Mouse (Mus musculus) kidney, adult 2 months (tissue): ENCODE measurements around the gene Tmem170b. TPM values are rescaled to one million over a fixed set of nuclear protein-coding genes. Genes with fewer than 3 reads are reported as not detected.

Experiments
- DNase-seq: peaks from one replicate; pipeline ENCODE4 v3.0.0; 2021
- H3K27ac ChIP-seq: fragments of 200-500 bp; 2 replicates; pipeline ENCODE4 v1.5.1; 2012; ENCODE audit warnings: low read depth, low read length, control low read depth, inconsistent platforms; ENCODE audit not compliant: insufficient read depth
- H3K27me3 ChIP-seq: fragments of 200-500 bp; replicated peaks from 2 replicates; pipeline ENCODE4 v1.6.1; 2012; ENCODE audit warnings: mild to moderate bottlenecking, moderate library complexity, low read length, inconsistent platforms; ENCODE audit not compliant: control insufficient read depth, insufficient read depth
- H3K36me3 ChIP-seq: fragments of 200-500 bp; 2 replicates; pipeline ENCODE4 v1.6.1; 2012; ENCODE audit warnings: mild to moderate bottlenecking, moderate library complexity, low read length, inconsistent platforms; ENCODE audit not compliant: control insufficient read depth, insufficient read depth
- H3K4me1 ChIP-seq: fragments of 200-500 bp; 2 replicates; pipeline ENCODE4 v1.6.1; 2011; ENCODE audit warnings: low read length; ENCODE audit not compliant: control insufficient read depth, insufficient read depth
- H3K4me3 ChIP-seq: fragments of 200-500 bp; 2 replicates; pipeline ENCODE4 v1.5.1; 2011; ENCODE audit warnings: mild to moderate bottlenecking, low read depth, low read length, control low read depth; ENCODE audit not compliant: insufficient read depth
- CTCF ChIP-seq: fragments of 200-500 bp; conservative IDR thresholded peaks from 2 replicates; pipeline ENCODE4 v1.5.1; 2011; ENCODE audit warnings: low read depth, mild to moderate bottlenecking, control low read depth, low read length, moderate library complexity, mixed read lengths; ENCODE audit not compliant: insufficient read depth, insufficient read length
- POLR2A ChIP-seq: fragments of 200-500 bp; IDR thresholded peaks from one replicate; pipeline ENCODE4 v1.6.1; 2011; ENCODE audit warnings: low read depth, low read length, control low read depth
- WGBS: fragments of 180-500 bp; shearing (Covaris S2); methylation state at CpG from one replicate; pipeline ENCODE4 v1.1.7; 2018; 5-methylcytosine and 5-hydroxymethylcytosine counted together
- polyA plus RNA-seq: library from polyadenylated mRNA; depleted of rRNA; stranded (reverse); fragments of >200 nt; gene quantifications from 2 replicates; pipeline ENCODE4 v1.2.3, GENCODE M21; 2012

Tmem170b gene
- polyA plus RNA-seq, 1 experiment, result 4.0 TPM

DNA sequence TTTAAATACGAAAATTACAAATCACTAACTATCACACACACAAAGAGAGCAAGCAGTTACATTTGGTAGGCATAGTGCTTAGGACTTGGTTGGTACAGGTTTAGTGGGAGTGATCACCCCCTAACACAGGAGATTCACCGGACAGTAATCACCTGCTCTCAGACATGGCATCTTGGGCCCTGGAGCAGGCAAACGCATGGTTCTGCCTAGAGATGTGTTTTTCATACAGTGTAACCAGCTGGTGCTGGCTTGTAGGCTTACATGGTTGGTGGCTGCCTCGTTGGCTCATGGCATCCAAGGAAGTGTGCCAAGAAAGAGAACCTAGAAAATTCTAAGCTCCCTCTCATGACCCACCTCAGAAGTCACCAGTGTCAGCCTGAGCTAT is 33.4 kb upstream of the Tmem170b start:
- TF ChIP-seq POLR2A, result no peak
- TF ChIP-seq CTCF, result no peak
- Histone ChIP-seq H3K36me3 (no peaks in the 10 kb centered on the region), H3K27ac (no peak overlapping the region), H3K4me1 (no peaks in the 10 kb centered on the region; the same call in 1 of the 2 replicates), H3K27me3 (no peaks in the 10 kb centered on the region), H3K4me3 (no peak overlapping the region)
- WGBS, result 48% methylated on average over 4 of the region's 4 CpGs
- no peak for DNase-seq

DNA sequence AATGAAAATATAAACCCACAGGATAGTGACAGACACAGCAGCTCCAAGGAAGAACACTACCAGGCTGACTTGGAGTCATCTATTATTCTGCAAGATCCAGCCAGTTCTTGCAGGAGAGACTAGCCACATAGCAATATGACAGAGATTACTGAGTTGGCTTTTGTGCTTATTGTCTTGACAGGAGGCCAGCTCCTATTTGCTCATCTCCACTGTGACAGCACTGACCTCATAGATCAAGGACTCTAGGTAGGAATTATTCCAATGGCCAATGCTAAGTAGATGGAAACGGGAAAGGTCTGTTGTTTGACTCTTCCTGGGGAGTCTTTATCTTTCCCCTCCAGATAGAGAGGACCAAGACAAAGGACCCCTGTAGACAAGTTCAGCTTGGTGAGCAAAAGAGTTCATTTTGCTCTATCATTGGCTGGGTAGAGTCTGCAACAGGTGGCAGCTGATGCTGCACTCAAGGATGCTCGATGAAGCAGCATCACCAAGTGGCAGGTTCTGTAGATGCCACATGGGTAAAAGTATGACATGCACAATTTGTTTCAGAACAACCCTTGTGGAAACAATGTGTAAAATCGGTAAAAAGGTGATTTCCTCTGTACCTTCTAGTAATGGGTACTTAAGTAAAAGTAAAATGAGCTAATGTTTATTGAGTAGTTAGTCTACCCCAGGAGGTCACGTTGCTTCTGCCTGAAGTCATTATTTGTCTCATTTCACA is 32.4 kb upstream of the Tmem170b start:
- H3K27me3 ChIP-seq, result no peaks in the 10 kb centered on the region
- H3K4me1 ChIP-seq, result no peaks in the 10 kb centered on the region; the same call in 1 of the 2 replicates
- no peak overlapping the region for H3K27ac ChIP-seq
- H3K36me3 ChIP-seq, result no peaks in the 10 kb centered on the region
- WGBS, result 46% methylated on average over 4 of the region's 4 CpGs
- DNase-seq, result no peak
- TF ChIP-seq CTCF (no peak), POLR2A (no peak)
- no peak overlapping the region for H3K4me3 ChIP-seq

DNA sequence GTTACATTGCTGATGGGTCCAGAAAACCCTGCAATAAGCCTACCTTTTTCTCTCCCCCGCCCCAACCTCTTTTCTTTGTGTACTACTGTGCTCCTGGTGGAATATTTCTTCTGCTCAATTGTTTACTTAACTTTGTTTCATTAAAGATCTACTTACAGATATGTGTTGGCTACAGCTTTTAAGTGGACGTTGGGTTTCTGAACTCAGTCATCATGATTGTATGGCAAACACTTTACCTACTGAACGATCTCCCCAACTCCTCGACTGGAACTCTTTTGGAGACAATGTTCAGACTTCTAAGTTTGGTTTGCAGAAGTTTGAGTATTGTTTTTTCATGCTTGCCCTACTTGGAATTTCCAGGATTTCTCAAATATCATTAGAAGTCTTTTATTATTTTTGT is 24.6 kb upstream of the Tmem170b start:
- Histone ChIP-seq H3K27ac (no peak overlapping the region), H3K4me1 (no peaks in the 10 kb centered on the region; the same call in 1 of the 2 replicates), H3K4me3 (no peak overlapping the region), H3K27me3 (no peaks in the 10 kb centered on the region), H3K36me3 (no peaks in the 10 kb centered on the region)
- no peak for DNase-seq
- WGBS, result 80% methylated on average over 4 of the region's 4 CpGs
- TF ChIP-seq POLR2A (no peak), CTCF (no peak)

DNA sequence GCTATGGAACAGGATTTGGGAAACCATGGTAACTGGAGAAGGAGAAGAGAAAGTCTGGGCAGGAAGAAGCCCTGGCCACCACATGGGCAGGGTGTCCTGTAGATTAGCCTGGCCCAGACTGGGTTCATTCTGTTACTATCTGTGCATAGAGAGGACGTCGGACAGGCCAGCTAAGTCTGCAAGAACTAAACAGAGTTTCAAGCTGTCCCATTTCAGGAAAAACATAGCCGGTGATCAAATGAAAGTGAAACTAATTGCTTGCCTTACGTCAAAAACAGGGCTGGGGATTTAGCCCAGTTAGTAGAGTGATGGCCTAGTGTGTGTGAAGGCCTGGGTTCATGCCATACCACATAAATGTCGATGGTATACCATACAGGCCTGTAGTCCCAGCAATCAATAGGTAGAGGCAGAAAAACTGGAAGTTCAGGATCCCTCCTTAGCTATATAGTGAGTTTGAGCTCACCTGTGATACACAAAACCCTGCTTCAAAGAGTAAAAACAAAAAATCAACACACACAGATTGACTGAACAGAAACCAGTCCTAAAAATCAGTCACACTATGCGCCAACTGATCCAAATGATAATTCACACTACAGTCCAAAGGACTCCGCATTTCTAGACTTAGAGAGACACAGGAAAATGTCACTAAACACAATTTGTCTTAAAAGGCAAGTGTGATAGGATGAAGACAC is 21.9 kb upstream of the Tmem170b start:
- Histone ChIP-seq H3K36me3 (no peaks in the 10 kb centered on the region), H3K27me3 (no peaks in the 10 kb centered on the region), H3K27ac (peak overlapping the region; percentile 73; the same call in 1 of the 2 replicates), H3K4me1 (no peaks in the 10 kb centered on the region; the same call in 1 of the 2 replicates), H3K4me3 (peak overlapping the region; percentile 46)
- no peak for TF ChIP-seq POLR2A
- TF ChIP-seq CTCF, result no peak
- 65% methylated on average over 7 of the region's 7 CpGs for WGBS
- no peak for DNase-seq

DNA sequence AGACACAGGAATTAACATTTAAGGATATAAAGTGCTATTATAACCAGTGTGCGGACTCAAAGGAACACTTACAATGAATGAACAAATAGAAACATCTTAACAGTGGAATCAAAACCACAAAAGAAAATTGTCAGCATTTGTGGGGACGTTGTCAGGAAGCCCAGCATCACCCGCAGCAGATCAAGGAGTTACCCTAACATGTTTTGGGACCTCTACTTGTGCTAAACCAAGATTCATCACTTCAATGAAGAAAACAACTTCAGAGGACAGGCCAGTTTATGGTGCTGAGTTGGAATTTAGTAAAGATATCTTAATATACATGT is 21.4 kb upstream of the Tmem170b start:
- Histone ChIP-seq H3K4me1 (no peaks in the 10 kb centered on the region; the same call in 1 of the 2 replicates), H3K4me3 (no peak overlapping the region), H3K27ac (no peak overlapping the region), H3K27me3 (no peaks in the 10 kb centered on the region), H3K36me3 (no peaks in the 10 kb centered on the region)
- TF ChIP-seq CTCF (no peak), POLR2A (no peak)
- DNase-seq, result no peak
- WGBS, result 86% methylated on average over 3 of the region's 3 CpGs

DNA sequence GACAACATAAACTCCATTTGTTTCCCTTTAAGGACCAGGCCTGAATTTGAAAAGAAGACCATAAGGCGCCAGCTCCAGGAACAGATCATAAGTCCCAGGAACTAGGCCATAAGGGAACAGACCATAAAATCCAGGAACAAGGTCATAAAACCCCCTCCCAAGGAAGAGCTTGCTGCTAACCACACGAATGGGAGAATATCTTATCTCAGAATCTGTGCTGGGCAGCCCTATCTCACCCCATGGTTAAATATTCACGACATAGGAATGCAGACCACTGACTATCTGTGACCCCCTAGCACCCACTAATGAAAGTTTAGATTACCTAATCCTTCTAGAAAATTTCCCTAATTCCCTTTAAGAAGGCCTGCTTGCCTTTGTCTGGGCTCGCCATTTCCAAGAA is 20.8 kb upstream of the Tmem170b start:
- TF ChIP-seq CTCF, result no peak
- TF ChIP-seq POLR2A, result no peak
- DNase-seq, result no peak
- no peak overlapping the region for H3K4me3 ChIP-seq
- no peaks in the 10 kb centered on the region for H3K36me3 ChIP-seq
- 80% methylated on average over 4 of the region's 4 CpGs for WGBS
- H3K27me3 ChIP-seq, result no peaks in the 10 kb centered on the region
- no peaks in the 10 kb centered on the region; the same call in 1 of the 2 replicates for H3K4me1 ChIP-seq
- H3K27ac ChIP-seq, result no peak overlapping the region

DNA sequence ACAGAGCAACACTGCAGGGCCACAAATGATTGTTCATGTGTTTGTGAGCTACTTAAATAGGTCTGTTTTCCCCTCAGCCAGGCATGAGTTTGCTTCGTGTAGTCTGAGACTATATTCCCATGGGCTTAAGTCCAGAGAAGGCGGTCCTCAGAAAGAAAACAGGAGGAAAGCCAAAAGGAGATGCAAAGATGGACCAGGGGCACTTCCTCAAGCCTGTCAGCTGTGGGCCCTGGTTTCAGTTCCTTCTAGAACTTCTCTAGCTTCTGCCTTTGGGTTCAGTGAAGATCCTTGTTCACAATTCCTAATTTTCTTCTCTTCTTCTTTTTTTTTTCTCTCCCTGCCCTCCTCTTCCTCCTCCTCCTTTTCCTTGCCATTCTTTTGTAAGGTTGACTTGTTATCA is 9.0 kb upstream of the Tmem170b start:
- WGBS, result 40% methylated on average over 2 of the region's 2 CpGs
- H3K36me3 ChIP-seq, result no peaks in the 10 kb centered on the region
- no peak for DNase-seq

More for the DNA sequence above, 9.0 kb upstream of the Tmem170b start:
- Histone ChIP-seq H3K27me3 (no peaks in the 10 kb centered on the region), H3K4me1 (no peaks in the 10 kb centered on the region), H3K27ac (no peak overlapping the region), H3K4me3 (no peak overlapping the region)
- TF ChIP-seq CTCF (no peak), POLR2A (no peak)
